Mouse (Mus musculus): ENCODE results near the gene Rph3al.

- no peak for TF ChIP-seq CHD2 (IDR thresholded peaks at IDR 0.05; ENCODE audit: low read depth, low read length)
- no peak for TF ChIP-seq HCFC1 (IDR thresholded peaks at IDR 0.05; ENCODE audit: borderline replicate concordance, insufficient read depth, low read length)
- TF ChIP-seq MAFK (IDR thresholded peaks at IDR 0.05; ENCODE audit: insufficient read depth, low read depth, low read length) = no peak
- no peak for TF ChIP-seq ZC3H11A (IDR thresholded peaks at IDR 0.05; ENCODE audit: borderline replicate concordance, low read depth, low read length)
Observed at GRCm38 (mm10) chr11:75980413-75980812, 42.2 kb upstream of the Rph3al start.
